Mouse (Mus musculus) gonadal fat pad, adult 2 months (tissue): Measurements from ENCODE around the gene Gm49630. TPM values are rescaled to one million over a fixed set of nuclear protein-coding genes. Genes with fewer than 3 reads are reported as not detected.
"Not testable (repeated sequence)": the region's sequence is repeated elsewhere in the genome, so short reads cannot be mapped to it uniquely, and the experiment has no call there.

Source experiments
- DNase-seq: peaks from one replicate; pipeline ENCODE4 v3.0.0-alpha.2; 2012; ENCODE audit warnings: low read depth
- polyA plus RNA-seq: library from polyadenylated mRNA; depleted of rRNA; stranded (reverse); fragments of >200 nt; gene quantifications from 2 replicates; pipeline ENCODE4 v1.2.3, GENCODE M21; 2012; rRNA removed

Gene Gm49630
- polyA plus RNA-seq, result 0.48 and 0.78 TPM in 2 replicates

DNA sequence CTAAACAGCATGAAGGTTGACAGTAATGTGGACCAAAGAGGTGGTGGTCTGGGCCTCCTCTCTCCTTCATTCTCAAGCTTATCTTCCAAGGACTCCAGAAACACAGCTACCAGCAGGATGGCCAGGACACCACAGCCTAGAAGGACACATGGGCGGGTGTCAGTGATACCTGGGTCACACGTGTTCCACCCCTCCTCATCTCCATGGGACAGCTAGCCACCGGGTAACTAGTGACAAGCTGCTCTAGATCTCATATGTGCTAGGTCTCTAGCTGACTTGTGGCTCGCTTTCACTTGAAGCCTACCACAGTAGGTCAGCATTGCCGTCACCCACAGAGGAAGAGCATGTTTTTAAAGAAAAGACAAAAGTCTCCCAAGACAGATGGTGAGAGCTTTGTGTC lies at the start of gene Gm49630:
Gene Gm49630 (minus strand): TSS at position 101 of the 400 bp plus-strand sequence.
- not testable (repeated sequence) for DNase-seq

DNA sequence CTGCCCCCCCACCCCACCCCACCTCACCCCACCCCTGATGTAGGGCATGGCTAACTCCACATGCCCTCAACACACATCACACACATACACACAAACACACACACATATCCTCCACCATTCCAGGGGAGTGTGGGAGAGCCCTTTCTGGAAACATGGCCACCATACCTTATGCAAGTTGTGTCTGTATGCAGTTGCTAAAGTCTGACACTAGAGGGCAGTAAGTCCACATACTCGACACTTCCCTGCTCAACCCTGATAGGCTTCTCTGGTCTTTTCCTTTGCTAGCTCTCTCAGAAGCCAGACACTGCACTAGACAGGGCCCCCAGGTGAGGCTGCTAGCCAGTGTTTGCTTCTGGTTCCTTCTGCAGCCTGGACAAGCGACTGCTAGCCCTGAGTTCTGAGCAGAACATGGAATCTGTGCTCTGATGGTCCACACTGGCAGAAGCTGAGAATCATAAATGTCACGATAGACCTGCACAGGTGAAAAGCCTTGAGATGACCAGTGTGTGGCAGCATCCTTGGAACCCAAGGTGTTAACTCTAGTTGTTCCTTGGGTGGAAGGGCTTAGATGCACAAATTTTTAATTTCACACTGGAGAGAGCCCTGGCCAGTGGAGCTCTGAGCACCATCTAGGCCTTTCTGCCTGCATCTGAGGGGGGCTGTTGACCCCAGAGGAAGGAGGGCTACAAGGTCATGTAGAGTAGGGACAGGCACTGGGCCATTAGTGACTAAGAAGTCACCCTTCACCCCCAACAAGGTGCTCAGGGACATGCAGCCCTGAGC lies 48.6 kb upstream of the Gm49630 start:
- DNase-seq, result not testable (repeated sequence)

DNA sequence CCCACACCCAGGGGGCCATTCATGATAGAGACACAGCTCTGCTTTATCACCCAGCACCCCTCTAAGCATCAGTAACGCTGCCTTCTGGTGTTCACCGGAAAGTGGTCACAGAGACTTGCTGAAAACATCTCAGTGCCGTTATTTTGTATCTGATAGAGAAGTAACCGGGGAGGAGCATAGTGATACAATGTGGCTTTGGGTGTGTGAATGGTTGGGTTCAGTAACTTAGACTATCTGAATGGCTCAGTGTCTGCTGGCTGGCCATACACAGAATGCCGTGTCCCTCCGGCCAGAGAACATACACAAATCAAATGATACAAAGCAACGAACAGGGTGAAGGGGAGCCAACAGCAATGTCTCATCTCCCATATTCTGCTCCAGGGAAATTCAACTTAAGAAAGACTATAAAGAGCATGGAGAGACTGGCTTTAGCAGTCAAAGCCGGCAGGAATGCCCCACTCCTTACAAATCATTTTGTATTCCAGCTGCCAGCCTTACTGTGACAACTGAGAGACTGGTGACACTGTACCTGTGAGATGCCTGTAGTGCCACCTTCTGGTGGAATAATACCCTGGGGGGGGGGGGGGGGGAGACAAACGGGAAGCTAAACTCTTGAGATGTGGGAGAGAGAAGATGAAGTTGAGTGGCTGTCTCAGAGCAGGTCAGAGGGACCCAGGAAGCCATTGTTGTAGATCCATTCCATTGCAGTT lies 43.0 kb upstream of the Gm49630 start:
- DNase-seq, result not testable (repeated sequence)

DNA sequence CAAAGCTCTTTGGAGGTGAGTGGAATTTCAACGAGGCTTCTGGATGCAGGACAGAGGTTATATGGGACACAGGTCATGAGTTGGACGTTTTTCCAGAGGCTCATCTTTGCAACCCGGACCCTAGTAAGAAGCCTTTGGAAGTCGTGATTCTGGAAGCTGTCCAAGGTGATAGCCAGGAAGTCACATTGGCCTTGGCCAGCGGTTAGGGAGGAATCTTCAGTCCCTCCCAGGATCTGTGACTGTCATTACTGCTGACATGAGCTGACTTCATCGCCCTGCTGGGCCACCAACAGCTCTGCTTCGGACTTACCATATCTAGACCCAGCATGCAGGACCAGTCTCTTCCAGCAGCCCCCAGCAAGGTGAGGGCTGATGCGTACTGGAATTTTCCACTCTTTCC lies 41.6 kb upstream of the Gm49630 start:
- not testable (repeated sequence) for DNase-seq

DNA sequence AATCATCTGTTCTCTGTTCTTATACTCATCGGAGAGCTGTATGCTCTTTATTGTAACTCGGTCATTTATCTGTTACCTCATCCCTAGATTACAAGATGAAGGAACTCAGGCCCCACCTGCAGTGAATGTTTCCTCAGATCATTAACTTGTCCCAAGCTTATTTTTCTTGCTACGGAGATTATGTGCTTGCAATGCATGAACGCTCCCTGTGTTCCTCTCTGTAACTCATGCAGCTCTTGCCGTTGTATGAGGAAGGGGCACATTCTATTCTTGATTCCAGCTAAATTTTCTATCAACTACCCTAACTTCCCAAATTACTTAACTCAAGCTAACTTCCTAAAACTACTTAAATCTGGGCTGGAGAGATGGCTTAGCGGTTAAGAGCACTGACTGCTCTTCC lies 28.0 kb upstream of the Gm49630 start:
- not testable (repeated sequence) for DNase-seq

DNA sequence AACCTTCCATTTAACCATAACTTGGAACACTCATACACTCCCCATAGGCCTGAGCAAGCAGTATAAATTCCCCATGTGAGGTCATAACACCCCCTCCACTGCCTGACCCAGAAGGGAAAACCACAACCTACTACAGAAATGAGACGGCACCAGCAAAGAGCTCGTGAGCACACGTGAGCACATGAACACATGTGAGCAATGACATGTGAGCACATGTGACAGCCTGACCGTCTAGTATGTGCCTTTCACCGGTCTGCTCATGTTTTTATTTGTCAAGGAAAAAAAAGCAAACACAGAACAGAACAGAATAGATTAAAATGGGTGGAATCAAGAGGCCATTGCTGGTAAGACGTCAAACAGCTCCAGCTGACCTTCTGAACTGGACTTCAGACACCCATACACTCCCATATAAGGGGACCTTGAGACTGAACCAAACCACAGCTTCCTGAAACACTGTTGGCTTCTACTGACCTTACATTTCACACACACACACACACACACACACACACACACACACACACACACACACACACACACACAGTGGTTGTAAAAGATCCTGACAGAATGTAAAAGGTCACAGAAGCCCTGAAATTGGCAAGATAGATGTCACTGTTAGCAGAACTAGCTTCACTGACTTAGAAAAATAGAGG lies 26.5 kb upstream of the Gm49630 start:
- not testable (repeated sequence) for DNase-seq

DNA sequence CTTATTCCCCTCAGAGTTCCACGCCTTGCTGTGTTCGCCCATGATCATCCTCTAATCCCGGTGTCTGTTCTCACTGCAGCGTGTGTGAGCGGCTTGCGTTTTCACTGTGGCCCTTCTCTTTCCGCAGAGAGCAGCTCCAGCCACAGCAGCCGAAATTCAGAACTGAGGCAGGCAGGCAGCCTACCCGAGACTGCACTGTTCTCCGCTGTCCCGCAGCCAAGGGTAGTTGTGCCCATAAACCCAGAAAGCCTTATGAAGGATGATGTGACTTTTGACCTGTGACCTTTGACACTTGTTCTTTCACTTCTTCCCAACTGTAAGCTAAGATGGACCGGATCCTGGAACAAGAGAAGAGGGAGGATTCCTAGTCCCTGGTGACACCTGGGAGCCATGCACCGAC lies 25.3 kb upstream of the Gm49630 start:
- DNase-seq, result not testable (repeated sequence)

DNA sequence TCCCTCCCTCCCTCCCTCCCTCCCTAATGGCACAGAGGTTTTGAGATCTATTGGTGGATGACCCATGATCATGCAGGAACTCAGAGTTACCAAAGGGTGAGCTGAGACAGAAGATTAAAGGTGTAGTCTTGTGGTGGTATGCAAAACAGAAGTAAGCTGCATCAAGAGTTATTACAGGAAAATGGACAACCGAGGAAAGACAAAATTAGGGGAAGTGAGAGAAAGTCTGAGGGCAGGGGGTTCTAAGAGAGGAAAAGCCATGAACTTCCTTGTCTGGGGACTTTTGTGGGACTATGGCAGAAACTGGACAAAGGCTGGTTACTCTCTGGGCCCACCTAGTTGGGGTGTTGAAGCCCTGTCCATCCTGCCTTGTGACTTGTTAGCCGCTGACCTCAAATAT lies 24.5 kb upstream of the Gm49630 start:
- not testable (repeated sequence) for DNase-seq

DNA sequence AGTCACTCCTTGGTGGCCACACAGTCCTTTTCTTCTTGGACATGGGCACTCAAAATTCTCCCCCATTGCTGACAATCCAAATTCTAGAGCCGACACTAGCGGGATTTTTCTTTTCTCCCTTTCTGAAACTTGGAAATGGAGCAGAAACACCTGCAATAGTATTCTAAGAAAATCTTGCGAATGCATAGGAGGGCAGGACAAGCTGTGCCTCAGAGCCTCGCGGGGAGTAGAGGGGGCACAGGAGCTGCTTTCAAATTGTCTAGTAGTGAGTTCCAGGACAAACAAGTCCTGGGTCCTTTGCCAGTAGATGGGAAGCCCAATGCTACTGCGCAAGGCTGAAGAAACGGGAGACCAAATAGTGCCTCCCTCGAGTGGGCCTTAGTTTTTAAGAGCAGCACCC lies 23.9 kb upstream of the Gm49630 start:
- not testable (repeated sequence) for DNase-seq

DNA sequence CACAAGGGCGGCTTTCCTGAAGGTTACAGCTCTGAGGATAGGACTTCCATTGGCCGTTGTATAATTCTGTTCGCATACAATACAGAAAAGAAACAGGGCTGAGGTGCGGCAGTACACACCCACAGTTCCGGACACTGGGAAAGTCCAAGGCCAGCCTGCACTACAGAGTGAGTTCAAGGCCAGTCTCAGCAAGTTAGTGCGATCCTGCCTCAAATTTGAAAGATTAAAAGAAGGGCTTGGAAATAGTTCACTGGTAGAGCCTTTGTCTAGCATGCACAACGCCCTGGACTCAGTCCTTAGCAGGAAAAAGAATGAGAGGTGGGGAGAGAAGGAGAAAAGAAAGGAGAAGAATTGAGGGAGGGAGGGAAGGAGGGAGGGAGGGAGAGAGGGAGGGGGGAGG lies 23.3 kb upstream of the Gm49630 start:
- DNase-seq, result not testable (repeated sequence)

DNA sequence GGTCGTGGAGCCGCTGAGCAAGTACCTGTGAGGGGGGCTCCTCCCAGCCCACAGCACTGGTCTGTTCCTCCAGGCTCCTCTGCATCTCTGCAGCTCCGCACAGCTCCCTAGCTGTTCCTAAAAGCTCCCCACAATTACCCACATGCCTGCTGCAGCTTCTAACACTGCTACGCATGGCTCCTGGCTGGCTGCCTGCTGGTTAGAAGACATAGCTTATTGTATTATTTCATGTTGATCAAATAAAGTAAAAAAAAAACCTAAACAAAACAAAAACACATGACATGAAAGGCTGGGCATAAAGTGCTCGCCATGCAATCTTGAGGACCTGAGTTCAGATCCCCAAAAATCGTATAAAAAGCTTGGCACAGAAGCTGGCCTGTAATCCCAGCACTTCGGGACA lies 18.1 kb upstream of the Gm49630 start:
- DNase-seq, result not testable (repeated sequence)

DNA sequence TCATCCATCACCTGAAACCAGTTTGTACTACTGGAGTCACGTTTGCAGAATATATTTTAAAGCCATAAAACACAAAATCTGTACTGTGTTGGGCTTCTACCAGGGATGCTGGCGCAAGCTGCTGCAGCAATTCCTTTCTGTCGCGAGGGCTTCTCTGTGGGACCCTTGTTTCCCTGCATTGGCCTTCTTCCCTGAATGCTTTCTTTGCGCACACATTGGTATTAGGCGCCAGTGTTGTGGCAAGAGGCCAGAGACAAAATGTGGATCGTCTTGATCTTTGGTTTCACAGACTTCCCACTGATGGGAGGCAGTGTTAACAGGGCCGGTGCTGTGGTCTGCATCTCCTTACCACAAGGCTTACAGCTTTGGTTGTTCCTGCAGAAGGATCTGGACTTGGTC lies 17.2 kb upstream of the Gm49630 start:
- DNase-seq, result not testable (repeated sequence)

DNA sequence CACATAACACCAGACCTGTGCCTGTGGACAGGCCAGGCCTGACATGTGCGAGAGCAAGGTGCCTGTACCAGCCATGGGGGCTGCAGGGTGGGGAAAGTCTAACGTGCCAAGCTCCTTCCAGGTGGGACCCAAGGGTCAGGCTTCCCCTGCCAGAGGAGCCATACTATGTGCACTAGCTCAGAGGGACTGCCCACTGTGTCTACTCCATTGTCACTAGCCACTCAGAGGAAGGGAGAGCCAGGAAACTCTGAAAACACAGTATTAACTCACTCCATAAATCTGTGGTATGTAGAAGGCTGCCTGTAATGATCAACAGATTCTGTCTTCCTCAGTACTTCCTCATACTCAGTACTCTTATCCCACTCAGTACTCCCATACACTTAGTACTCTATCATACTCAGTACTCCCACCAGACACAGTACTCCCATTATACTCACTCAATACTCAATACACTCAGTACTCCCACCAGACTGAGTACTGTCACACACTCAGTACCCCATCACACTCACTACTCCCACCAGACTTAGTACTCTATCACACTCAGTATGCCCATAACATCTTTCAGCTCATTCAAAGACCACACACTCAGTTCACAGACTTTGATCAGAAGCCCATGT lies 16.7 kb upstream of the Gm49630 start:
- DNase-seq, result not testable (repeated sequence)

DNA sequence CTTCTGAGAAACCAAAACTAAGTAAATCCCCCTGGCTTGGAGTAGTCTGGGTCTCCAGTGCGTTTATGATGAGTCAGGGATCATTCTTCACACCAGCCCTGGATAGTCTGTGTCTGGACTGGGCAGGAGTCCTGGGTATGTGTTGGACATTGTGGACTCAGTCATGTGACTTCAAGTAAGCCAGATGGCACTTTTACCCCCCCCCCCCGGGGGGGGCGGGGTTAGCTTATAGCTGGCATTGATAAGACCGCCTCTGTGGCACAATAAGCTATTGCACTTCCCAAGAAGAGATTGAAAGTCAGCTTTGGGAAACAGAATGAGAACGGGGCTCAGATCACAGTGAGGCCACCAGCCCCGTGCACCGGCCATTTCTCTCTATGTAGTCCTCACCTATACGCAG lies 14.2 kb upstream of the Gm49630 start:
- not testable (repeated sequence) for DNase-seq

DNA sequence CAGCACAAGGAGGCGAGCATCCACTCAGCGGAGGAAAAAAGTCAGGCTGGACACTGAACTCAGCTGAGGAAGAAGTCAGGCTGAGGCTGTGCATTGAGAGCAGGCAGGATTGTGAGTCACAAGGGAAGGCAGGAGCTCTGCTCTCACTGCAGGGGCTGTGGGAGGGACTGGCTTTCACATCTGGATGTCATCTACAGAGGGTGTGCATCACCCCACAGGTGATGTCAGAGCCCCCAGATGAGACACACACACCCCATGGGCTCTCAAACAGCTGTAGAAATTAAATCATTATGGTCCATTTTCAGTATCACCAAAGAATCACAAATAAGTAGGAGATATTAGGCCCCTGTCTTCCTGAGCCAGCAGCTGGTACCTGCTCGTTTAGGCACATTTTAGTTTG lies 13.6 kb upstream of the Gm49630 start, which contains the start of gene Unc93a2:
Gene Unc93a2 (minus strand): TSS at position 101 of the 400 bp plus-strand sequence.
- DNase-seq, result not testable (repeated sequence)

DNA sequence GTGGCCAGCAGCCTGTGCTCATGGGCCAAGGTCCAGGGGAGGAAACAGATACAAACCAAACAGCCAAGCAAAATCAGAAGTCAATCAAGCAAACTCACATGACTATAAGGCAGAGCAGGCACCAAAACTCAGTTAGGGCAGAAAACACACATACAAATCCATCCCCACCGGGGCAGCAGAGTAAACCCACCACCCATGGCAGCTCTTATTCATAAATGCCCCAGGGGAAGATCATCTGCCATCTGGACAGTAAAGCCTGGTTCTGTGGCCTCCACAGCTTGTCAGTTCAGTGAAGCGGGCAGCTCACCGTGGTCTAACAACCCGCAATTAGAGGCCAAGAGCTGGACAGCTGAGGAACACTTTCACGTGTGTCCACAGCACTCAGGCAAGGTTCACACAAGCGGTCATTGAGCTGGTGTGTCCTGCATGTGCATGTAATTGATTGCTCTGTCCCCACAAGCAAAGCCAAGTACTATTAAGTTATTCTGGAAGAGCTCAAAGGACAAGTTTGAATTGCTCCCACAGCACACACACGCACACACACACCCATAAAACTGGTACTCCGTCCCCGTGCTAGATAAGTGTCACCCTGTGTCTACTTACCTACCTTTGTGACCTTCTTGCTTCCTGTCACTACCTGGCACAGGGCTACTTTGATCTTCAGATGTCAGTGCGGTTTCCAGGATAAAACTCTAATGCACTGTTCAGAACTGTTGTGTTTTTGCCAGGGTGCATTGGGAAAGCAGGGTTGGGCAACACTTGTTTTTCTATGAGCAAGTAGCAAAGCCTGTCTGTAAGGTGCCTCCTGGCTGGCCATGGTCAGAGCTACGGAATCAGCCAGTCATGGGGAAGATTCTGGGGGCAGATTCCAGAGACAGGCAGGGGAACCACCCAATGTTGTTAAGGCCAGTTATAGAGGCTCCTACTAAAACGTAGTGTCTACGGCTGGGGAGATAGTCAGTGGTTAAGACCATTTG lies 11.7 kb upstream of the Gm49630 start:
- DNase-seq, result not testable (repeated sequence)

DNA sequence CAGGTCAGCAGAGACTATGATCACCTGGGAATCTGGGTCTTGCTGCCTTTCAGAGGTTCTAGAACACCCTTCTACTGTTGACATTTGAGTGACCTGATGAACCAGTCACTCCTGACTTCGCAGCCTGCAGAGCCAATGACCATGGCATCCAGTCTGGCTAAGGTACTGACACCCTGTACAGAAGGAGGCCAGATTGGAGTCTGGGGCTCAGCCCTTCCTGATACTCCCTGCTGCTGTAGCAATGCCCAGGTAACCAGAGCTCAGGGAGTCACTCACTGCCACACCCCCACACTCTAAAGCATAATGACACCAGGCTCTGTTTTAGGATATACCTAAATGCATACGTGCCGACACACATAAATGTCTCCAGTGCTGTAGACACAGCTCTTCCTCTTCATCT lies 10.9 kb upstream of the Gm49630 start:
- DNase-seq, result not testable (repeated sequence)

DNA sequence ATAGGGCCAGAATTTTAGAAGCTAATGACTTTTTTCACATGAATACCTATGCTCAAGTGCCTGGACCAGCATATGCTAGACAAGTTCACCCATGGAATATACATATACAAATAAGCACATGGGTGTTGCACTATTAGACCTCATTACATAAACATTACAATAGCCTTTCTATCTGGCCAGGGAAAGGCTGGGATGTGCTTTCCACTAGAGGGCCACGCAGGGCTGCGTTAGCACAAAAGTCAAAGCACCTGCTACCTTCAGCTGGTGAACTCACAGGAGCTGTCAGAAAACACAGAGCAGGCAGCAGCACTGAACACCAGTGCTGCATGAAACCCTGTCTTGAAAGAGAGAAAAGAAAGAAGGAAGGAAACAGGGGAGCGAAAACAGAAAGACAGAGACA lies 6.1 kb upstream of the Gm49630 start:
- not testable (repeated sequence) for DNase-seq

DNA sequence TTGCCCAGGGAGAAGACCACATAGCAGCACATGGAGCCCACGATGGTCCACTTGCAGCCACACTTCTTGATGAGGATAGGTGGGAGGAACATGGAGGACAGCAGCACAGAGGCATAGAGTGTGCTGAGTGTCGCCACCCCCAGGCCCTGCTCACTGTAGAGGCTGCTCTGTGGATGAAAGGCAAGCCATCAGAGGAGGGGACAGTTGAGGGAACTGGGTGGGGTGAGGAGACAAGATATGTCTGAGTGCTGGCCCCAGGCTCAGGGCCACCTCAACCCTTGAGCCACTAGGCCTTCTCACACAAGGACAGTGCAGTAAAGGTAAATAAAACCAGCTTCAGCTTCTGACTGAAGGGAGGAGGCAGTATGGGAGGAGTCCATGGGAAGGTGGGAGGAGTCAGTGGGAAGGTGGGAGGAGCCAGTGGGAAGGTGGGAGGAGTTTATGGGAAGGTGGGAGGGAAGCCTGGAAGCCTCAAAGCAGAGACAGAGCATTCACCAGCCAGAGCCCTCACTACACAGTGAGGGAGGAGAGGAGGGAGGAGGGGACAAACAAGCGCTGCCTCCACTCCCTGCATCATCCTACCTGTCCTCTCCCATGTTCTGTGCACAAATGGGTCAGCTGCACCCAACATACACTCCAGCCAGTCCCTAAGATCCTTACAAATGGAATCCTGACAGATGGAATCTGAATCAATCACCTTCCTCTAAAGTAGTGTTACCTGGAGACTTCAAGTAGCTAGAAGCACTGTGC lies 5.3 kb upstream of the Gm49630 start:
- not testable (repeated sequence) for DNase-seq

DNA sequence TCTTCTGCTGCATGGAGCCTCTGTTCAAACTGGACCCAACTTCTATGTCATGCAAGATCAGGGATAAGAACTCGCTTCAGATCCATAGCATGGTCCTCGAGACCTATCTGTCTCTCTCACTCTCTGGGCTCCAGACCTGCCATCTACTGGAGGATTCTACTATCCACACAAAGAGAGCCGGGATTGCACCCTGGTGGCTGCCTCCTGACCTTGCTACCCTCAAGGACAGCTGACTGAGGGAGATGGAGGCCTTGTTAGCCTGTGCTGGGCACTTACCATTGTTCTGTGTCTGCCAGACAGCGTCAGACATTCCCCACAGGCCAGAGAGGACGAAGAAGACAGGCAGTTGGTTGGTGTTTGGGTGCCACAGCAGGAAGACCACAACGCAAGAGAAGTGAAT lies 2.4 kb downstream of the Gm49630 start:
- not testable (repeated sequence) for DNase-seq
